Mouse (Mus musculus): Measurements from ENCODE around the gene Baiap2.

DNA sequence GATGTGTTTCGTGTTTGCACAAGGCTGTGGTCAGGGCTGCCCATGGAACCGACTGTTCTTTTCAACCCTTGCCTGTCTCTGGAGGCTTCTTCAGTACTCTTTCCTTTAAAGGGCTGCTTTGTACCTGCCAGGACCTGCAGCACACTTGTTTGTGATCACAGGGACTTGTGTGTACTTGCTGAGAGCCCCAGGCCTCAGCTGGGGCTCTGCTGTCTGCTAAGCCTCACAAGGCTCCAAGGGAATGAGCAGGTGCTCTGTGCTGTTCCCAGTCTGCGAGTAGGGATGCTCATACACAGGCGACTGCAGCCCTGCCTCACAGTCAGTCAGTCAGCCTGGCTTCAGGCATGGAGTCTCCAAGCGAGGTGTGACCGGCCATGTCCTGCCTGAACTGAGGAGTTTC is 23.7 kb downstream of the Baiap2 start:
- TF ChIP-seq POLR2A (IDR thresholded peaks at IDR 0.05; ENCODE audit: low read depth, low read length) (no peak), CTCF (IDR thresholded peaks at IDR 0.05; ENCODE audit: borderline replicate concordance, insufficient read depth, low read length) (no peak)
